In genomic region chr2:30718329-30718675, GRCm38 (mm10) we compare ENCODE assay signal across 8 mouse cellular contexts.
DNase-seq lines count a peak whose midpoint lies in the region; ATAC-seq and TF ChIP-seq lines count a peak whose summit lies in the region.

No protein-coding gene starts in this region.

- H3K9ac ChIP-seq in hindbrain, embryonic 11.5 days (ENCODE audit: low read depth, low read length): peak overlapping the region; percentile 59
- peak overlapping the region; percentile 69 for H3K9ac ChIP-seq in lung, embryonic 16.5 days (ENCODE audit: low read length)

- CTCF ChIA-PET in Patski (lab: Charles Lee): interaction anchor here (1.4 to 2.6 kb wide), 7 partner anchors 11 to 277 kb away, joined by 3 to 14 read pairs (median 6); no protein-coding TSS in a partner anchor

- POLR2A ChIA-PET in Patski (lab: Charles Lee): interaction anchor here (1.0 to 8.0 kb wide), 17 partner anchors 9 to 248 kb away, joined by 3 to 77 read pairs (median 4); partner anchors contain the start of gene Cstad

- no peaks in the 10 kb centered on the region for H3K27me3 ChIP-seq in Patski
- no peaks in the 10 kb centered on the region for H3K27me3 ChIP-seq in hindbrain, embryonic 11.5 days (ENCODE audit: control insufficient read depth, insufficient read depth, low read length)
- no peaks in the 10 kb centered on the region for H3K27me3 ChIP-seq in lung, embryonic 16.5 days (ENCODE audit: control insufficient read depth, insufficient read depth, low read depth, low read length)

- in situ Hi-C loops in Patski (cut with MboI; ENCODE audit: low pct_unique_long_range_greater_than_20kb): loop anchor here (5.0 to 10.0 kb wide), 5 partner anchors 74 to 281 kb away; partner anchors contain the start of gene Ier5l

- peak overlapping the region; percentile 46 for H3K4me2 ChIP-seq in hindbrain, embryonic 11.5 days (replicated peaks; ENCODE audit: low read depth, low read length)
- H3K4me2 ChIP-seq in lung, embryonic 16.5 days (ENCODE audit: low read depth, low read length): peak overlapping the region; percentile 68

- 0% methylated on average over 12 of the region's 12 CpGs for WGBS in hindbrain, embryonic 11.5 days
- WGBS in lung, embryonic 16.5 days: 3% methylated on average over 12 of the region's 12 CpGs

- H3K9me3 ChIP-seq in hindbrain, embryonic 11.5 days (ENCODE audit: control insufficient read depth, low read length): no peaks in the 10 kb centered on the region
- H3K9me3 ChIP-seq in lung, embryonic 16.5 days (ENCODE audit: control insufficient read depth, low read length): no peaks in the 10 kb centered on the region

- DNase-seq in Patski (ENCODE audit: low read depth, low spot score): no peak
- DNase-seq in cerebellum, adult 9-10 months: peak; percentile 96
- peak; percentile 87 to 89 for DNase-seq in frontal cortex, postnatal 10 days (ENCODE audit: low spot score in 2 of 2)
- peak; percentile 95 for DNase-seq in hindbrain, embryonic 11.5 days (ENCODE audit: low spot score)
- DNase-seq in layer of hippocampus, postnatal 10 days (ENCODE audit: low spot score in 2 of 2): peak; percentile 92 to 95
- peak; percentile 91 for DNase-seq in ovary, postnatal 14 days (ENCODE audit: low spot score)
- peak; percentile 75 for DNase-seq in urinary bladder, adult 2 months (ENCODE audit: low spot score)

- peak; percentile 37 for ATAC-seq in Patski
- ATAC-seq in hindbrain, embryonic 11.5 days (ENCODE audit: low FRiP score): peak; percentile 72
- peak; percentile 73 for ATAC-seq in lung, embryonic 16.5 days (ENCODE audit: low read depth)

- peak overlapping the region; percentile 100 for H3K27ac ChIP-seq in hindbrain, embryonic 11.5 days (ENCODE audit: low read depth, low read length)
- peak overlapping the region; percentile 99 for H3K27ac ChIP-seq in lung, embryonic 16.5 days (ENCODE audit: low read length)

- H3K4me3 ChIP-seq in hindbrain, embryonic 11.5 days (ENCODE audit: low read depth, low read length): no peak overlapping the region; the same call in 1 of the 2 replicates
- peak overlapping the region; percentile 41 for H3K4me3 ChIP-seq in lung, embryonic 16.5 days (ENCODE audit: low read length)

- peaks cover 57% of the 10 kb centered on the region for H3K4me1 ChIP-seq in hindbrain, embryonic 11.5 days (replicated peaks; ENCODE audit: control insufficient read depth, insufficient read depth, low read length)
- peaks cover 72% of the 10 kb centered on the region for H3K4me1 ChIP-seq in lung, embryonic 16.5 days (replicated peaks; ENCODE audit: control insufficient read depth, insufficient read depth, low read length)

- H3K36me3 ChIP-seq in hindbrain, embryonic 11.5 days (ENCODE audit: control insufficient read depth, insufficient read depth, low read length): no peaks in the 10 kb centered on the region
- H3K36me3 ChIP-seq in lung, embryonic 16.5 days (ENCODE audit: control insufficient read depth, insufficient read depth, low read length): no peaks in the 10 kb centered on the region

- TF ChIP-seq CTCF in Patski (IDR thresholded peaks at IDR 0.05): no peak
